Mouse (Mus musculus) cerebellum, adult 11 months (tissue): ENCODE measurements around the gene Scn3b.

Experiments
- DNase-seq: peaks from one replicate; pipeline ENCODE4 v3.0.0; 2022

Gene Scn3b

GRCm38 (mm10) chr9:40269880-40270279 lies 863 bp downstream of the Scn3b start:
- DNase-seq = no peak

DNA sequence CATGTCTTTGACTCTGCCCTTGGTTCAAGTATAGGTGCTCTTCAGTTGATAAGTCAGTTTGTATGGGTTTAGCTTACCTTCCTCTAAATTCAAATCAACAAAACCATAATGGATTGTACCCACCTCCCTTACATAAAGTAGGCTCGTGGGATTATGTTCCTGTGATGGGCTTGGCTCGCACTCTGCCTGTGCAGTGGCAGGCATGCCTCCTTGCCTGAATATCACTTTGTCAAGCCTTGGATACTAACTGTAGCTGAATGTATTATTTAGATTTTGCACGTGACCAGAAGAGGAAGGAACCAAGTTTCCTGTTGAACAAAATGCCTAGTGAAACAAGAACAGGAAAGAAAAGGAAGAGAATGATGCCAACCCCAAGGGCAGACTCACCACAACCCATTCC lies 2.1 kb downstream of the Scn3b start:
- DNase-seq = no peak

DNA sequence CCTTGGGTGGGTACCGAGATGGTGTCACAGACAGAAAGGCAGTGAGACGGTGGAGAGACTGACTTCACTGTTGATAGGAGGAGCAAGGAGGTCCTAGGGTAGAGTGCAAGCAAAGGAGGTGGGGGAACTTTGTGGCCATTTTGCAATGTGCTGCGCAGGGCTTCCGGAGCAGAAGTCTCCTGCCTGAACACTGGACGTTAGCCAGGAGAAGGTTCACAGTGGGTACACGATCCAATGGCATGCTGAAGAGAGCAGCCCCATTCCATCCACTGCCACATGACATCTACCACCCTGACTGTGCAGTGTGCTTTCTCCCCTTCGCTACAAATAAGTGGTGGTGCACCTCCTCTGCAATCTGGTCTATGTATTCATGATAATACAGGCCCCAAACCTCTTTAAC lies 3.8 kb downstream of the Scn3b start:
- no peak for DNase-seq

- DNase-seq = no peak
These were observed 6.9 kb downstream of the Scn3b start for GRCm38 (mm10) chr9:40275904-40276303.

DNA sequence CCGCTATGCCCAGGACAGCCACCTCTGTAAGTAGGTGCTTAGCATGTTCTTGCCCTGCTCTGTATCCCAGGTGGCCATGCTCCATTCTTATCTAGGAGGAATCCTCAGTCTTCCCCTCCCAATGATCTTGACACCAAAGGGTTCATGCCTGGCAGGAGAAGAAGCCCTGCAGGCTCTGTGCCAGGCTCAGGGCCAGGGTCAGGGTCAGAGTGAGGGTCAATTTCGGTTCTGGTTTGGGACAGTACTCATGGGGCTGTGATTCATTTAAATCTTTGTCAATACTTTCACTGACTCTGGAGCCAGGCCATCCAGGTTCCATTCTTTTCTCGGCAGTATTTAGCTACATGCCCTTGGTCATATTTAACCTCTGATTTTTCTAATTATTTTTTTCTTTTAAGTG lies 8.7 kb downstream of the Scn3b start:
- no peak for DNase-seq

GRCm38 (mm10) chr9:40279438-40279837 lies 10.4 kb downstream of the Scn3b start:
- DNase-seq = no peak

DNA sequence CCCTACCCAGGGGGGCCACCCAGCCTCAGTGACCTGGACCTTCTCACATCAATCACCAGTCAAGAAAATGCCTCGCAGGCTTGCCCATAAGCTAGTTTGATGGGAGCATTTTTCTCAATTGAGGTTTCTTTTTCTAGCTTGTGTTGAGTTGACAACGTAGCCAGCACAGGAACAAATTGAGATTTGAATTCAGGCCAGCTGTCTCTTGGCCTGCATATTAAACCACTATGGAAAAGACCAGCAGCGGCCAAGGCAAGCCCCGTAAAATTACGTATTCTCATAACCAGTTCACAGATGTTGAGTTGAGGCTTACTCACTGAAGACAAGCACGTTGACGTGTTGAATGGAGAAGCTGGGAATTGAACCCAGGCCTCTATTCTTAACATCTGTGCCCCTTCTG lies 14.0 kb downstream of the Scn3b start:
- no peak for DNase-seq

DNA sequence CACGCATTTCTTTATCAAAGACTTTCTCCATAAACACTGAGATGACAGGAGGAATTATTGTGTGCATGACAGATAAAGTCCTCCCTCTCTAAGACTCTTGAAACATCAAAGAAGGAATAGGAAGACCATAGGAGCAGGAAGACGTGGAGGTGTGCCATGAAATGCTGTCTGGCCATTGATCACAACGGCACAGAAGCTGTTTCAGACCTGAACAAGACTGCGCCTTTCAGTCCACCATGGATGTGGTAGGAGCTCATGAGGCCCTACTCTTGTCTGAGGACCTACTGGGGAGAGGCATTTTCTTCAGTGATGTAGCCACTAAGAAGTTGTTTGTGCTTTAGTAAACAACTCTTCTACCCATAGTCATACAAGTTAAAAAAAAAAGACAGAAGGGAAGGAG lies 23.5 kb downstream of the Scn3b start:
- no peak for DNase-seq

DNA sequence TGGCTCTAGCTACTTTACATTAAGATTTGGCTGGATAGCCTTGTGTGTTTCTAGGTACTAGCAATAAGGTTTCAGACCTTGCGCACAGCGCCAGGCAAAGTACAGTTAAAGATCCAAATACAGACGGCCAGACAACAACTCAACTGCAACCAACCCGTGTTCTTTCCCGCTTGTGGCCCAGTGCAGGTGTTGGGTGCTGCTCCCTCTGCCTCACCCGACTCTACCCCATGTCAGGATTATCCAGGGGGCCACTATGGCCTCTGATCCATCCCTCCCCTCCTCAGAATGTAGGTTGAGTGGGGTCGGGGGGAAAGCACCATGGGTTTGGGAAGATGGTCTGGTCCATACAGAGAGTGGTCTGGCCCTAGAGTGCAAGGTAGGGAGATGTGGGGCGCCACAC lies 24.3 kb downstream of the Scn3b start:
- no peak for DNase-seq

- DNase-seq = no peak
These were observed 24.7 kb downstream of the Scn3b start for GRCm38 (mm10) chr9:40293740-40294139.

- no peak for DNase-seq
These were observed 25.2 kb downstream of the Scn3b start for GRCm38 (mm10) chr9:40294210-40294609.

GRCm38 (mm10) chr9:40294866-40295265 lies 25.8 kb downstream of the Scn3b start:
- no peak for DNase-seq

- peak; percentile 39 for DNase-seq
These were observed 27.2 kb downstream of the Scn3b start for GRCm38 (mm10) chr9:40296251-40296650.

DNA sequence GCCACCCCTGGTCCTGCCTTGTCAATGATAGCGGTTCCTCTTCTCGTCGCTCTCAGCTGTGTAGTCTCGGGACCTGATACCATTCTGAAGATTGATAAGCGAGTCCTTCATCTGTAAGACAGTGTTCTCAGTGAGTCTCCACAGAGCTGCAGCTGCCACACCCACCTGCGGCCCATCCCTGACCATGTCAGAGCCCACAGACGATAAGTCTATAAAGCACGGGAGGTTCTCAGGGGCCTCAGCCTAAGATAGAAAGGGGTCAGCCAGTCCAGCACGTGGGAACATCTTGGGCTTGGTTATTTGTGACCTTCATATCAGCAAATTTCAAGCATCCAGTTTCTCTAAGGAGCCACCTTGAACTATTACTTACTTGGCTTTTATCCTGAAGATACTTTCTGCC lies 29.0 kb downstream of the Scn3b start:
- no peak for DNase-seq

DNA sequence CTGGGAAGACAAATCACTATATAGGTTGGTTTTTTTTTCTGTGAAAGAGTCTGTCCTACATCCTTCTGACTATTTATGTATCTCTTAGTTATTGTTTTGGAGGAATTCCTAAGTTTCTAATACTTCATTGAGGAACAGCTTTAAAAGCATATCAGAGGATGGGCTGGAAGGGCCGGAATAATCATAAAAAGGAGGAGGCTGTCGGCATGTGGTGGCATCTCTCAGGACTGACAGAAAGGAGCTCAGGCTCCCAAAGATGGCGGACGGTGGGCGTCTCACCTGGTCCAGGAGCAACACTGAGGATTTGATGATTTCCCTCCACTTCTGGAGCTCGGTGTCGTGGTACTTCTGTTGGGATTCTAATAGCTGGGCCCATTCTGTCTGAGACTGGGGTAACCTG lies 30.3 kb downstream of the Scn3b start:
- DNase-seq = no peak

DNA sequence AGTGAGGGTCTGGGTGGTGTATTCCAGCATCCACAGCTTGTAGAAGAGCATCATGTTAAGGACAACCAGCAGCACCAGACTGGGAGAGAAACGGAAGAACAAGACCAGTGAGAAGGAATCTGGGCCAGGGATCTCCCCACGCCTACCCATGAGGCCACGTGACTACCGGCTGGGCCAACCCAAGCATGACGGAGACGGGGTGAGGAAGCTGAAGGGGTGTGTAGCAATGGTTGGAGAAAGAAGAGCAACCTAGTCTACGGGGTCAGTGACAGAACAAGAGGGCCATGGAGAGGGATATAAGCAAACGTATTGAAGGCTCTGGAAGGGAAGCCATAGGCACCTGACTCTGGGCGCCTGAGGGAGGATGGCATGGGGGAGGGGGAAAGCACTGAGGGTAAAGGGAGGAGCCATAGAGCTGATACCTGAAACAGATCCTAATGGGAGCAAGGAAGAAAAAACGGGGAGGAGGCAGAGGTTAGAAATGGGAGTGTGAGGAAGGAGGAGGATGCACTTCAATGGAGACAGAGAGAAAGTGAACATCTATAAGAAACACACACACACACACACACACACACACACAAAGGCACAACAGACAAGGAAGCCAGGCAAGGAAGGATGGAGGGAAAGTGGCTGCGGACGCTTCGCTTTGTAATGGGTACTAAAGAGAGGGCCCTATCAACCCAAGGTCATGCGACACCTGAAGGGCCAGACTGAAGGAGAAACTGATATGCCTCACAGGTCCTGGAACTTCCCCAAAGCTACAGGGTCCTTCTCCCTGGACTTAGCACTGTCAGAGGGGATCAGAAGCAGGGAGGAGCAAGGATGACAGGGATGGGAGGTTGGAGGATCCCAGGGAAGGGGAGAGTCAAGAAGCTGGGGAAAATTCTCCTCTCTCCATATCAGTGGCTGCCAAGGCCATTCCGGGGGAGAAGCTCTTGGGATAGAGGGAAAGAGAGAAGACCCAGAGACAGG lies 31.3 kb downstream of the Scn3b start:
- no peak for DNase-seq

GRCm38 (mm10) chr9:40301475-40301874 lies 32.5 kb downstream of the Scn3b start:
- no peak for DNase-seq

- no peak for DNase-seq
These were observed 33.4 kb downstream of the Scn3b start for GRCm38 (mm10) chr9:40302375-40302774.

DNA sequence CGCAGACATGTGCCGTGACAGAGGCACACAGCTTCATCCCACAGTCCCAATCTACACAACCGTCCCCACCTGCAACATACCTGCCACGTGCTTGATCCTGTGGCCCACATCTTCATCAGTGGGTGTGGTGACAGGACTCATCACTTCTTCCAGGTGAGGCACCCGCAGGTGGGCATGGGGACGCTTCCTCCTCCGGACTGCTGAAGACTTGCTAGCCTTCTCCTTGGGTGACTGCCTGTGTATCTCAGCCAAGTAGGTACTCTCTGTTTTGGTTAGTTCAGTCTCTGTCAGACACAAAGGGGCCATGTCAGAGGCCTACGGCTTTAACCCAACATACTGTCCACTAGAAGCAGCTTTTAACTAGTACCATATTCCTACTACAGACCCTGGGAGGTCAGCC lies 35.2 kb downstream of the Scn3b start:
- DNase-seq = no peak

DNA sequence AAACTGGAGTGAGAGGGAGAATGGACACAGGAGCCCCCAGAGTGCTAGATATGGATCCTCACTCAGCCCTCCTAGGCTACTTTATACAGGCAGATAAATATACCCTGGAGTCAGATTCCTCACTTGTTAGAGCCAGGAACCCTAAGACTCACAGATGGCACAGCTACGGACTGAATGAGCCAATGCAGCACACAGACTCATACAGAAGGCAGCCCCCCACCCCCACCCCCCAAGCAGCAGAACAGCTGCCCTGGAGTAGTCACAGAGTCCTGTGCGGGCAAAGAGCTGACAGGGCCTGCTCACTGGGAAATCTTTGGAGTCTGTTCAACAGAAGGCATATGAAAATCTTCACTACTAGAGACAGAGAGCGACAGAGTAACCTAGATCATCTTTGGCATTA lies 38.3 kb downstream of the Scn3b start:
- DNase-seq = no peak

GRCm38 (mm10) chr9:40309876-40310275 lies 40.9 kb downstream of the Scn3b start:
- no peak for DNase-seq

GRCm38 (mm10) chr9:40311813-40312212 lies 42.8 kb downstream of the Scn3b start:
- DNase-seq = no peak

DNA sequence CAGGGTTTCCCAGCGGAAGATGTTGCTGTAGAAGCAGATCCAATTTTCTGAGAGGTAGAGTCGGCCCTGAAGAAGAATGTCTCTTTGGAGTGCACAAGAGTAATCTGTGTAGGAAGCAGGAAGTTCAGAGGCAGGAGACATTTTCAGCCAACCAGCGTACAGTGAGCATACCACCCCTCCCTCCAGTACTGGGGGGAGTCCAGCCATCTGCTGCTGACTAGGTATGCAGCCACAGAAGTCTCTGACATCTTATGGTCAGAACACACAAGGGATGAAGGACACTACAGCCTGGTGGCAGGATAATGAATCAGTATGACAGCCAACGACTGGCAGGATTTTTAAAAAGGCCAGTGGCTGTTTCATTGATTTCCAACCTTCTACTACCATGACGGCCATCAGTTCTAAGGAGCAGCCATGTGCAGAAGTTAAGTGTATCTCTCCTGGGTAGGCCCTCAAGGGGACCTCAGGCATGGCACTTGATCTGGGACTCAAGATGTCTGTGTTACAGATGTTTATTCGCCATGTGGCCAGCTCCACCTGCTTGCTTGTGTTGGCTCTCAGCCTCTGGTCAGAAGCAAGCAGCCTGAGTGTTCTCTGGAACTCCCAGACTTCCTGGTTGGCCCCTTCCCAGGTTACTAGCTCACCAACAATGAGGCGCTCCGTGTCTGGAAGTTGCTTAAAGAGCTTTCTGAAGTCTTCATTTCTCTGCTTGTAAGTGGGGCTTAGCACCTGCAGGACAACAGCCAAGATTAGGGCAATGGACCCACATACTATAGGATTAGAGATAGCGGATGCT lies 48.0 kb downstream of the Scn3b start:
- DNase-seq = no peak

- no peak for DNase-seq
These were observed 48.7 kb downstream of the Scn3b start for GRCm38 (mm10) chr9:40317735-40318134.
